Comparison of ENCODE assay signal across 14 mouse cellular contexts in the genomic region with DNA sequence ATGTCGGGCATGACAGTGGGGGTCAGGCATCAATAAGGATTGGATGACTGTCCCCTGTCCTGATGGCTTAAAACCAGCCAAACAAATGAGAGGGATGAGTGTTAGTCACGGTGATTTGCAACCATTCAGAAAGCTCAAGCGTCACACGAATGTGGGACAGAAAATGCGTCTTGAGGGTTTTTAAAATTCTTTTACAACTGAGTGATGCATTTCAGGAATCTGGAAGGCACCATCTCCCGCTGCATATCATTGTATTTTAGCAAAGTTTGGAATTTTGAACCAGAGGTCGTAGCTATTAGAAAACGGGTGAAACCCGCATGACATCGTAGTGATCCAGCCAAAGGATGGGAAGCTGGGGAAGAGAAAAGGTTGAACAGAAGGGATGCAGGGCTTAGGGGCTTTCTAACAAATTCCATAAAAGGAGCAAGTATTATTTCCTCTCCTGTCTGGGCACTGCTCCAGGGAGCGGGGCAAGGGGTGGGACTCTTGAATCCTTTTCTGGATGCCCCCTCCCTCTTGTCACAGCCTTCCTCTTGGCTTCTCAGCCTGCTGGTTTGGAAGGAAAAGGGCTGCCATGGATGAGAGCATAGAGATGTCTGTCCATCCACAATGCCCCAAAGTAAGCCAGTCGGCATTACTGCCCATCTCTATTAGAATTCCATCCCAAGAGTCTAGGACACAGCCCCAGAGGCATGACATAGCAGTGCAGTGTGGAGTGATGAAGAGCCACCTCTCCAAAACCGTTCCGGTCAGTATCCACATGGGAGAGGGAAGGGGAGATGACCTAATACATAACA.
DNase-seq lines count a peak whose midpoint lies in the region; ATAC-seq and TF ChIP-seq lines count a peak whose summit lies in the region.
"Had no signal": no experiment of that assay in that cellular context is flagged by ENCODE, and none has a peak within 500 bp of the region (broad histone marks: within the 10 kb centered on the region; RNA-seq: fewer than 3 reads in every experiment).

No protein-coding gene starts in this region.

- no peak overlapping the region for H3K27ac ChIP-seq in kidney, postnatal 0 days
- H3K27ac ChIP-seq in neural tube, embryonic 15.5 days (replicated peaks) = no peak overlapping the region
- H3K27ac ChIP-seq: forebrain, embryonic 12.5 days; intestine, embryonic 15.5 days; liver, embryonic 15.5 days had no signal

- no peak for ATAC-seq in kidney, postnatal 0 days (replicated peaks; ENCODE audit: low FRiP score, low read depth)
- ATAC-seq in neural tube, embryonic 15.5 days (ENCODE audit: low FRiP score) = peak; percentile 11; the same call in 1 of the 2 replicates
- ATAC-seq: intestine, embryonic 15.5 days had no signal

- no peak overlapping the region for H3K4me3 ChIP-seq in kidney, postnatal 0 days (replicated peaks; ENCODE audit: low read depth, low read length)
- no peak overlapping the region for H3K4me3 ChIP-seq in neural tube, embryonic 15.5 days (replicated peaks)
- H3K4me3 ChIP-seq: forebrain, embryonic 12.5 days; intestine, embryonic 15.5 days; liver, embryonic 15.5 days had no signal

- no peak for TF ChIP-seq CTCF in kidney, postnatal 0 days (IDR thresholded peaks at IDR 0.05; ENCODE audit: low read depth)

- H3K4me1 ChIP-seq in kidney, postnatal 0 days (replicated peaks; ENCODE audit: insufficient read depth, low read length) = 0 out of 2 replicates have a peak, but pooled peaks cover 25% of the 10 kb centered on the region
- peaks cover 13% of the 10 kb centered on the region for H3K4me1 ChIP-seq in neural tube, embryonic 15.5 days
- H3K4me1 ChIP-seq: liver, embryonic 15.5 days had no signal

- H3K9me3 ChIP-seq in kidney, postnatal 0 days (replicated peaks; ENCODE audit: low read length) = no peaks in the 10 kb centered on the region
- no peaks in the 10 kb centered on the region for H3K9me3 ChIP-seq in neural tube, embryonic 15.5 days (replicated peaks)
- H3K9me3 ChIP-seq: forebrain, embryonic 12.5 days; intestine, embryonic 15.5 days; liver, embryonic 15.5 days had no signal

- WGBS in kidney, postnatal 0 days = 79% methylated on average over 14 of the region's 14 CpGs
- WGBS in neural tube, embryonic 15.5 days = 59% methylated on average over 14 of the region's 14 CpGs

- no peak overlapping the region for H3K9ac ChIP-seq in kidney, postnatal 0 days (ENCODE audit: low read depth, low read length)
- no peak overlapping the region for H3K9ac ChIP-seq in neural tube, embryonic 15.5 days (replicated peaks)
- H3K9ac ChIP-seq: forebrain, embryonic 12.5 days; intestine, embryonic 15.5 days; liver, embryonic 15.5 days had no signal

- no peaks in the 10 kb centered on the region for H3K27me3 ChIP-seq in kidney, postnatal 0 days (ENCODE audit: insufficient read depth, low read length)
- H3K27me3 ChIP-seq in neural tube, embryonic 15.5 days (replicated peaks) = no peaks in the 10 kb centered on the region
- H3K27me3 ChIP-seq: forebrain, embryonic 12.5 days; intestine, embryonic 15.5 days; liver, embryonic 15.5 days had no signal

- H3K36me3 ChIP-seq in kidney, postnatal 0 days (ENCODE audit: insufficient read depth, low read length) = no peaks in the 10 kb centered on the region
- H3K36me3 ChIP-seq in neural tube, embryonic 15.5 days = no peaks in the 10 kb centered on the region
- H3K36me3 ChIP-seq: forebrain, embryonic 12.5 days; intestine, embryonic 15.5 days; liver, embryonic 15.5 days had no signal

- DNase-seq in cerebellum, postnatal 14 days = peak; percentile 11 to 12
- DNase-seq in cerebellum, adult 11 months = no peak
- DNase-seq in kidney, postnatal 0 days (ENCODE audit: low spot score) = peak; percentile 40
- DNase-seq in kidney, adult 18-20 months = no peak
- DNase-seq in neural tube, embryonic 10.5 days (ENCODE audit: extremely low spot score, low spot score) = no peak
- no peak for DNase-seq in right cerebral cortex, postnatal 36 days (ENCODE audit: low spot score in 2 of 2)
- no peak for DNase-seq in adrenal gland, adult 8-10 months
- DNase-seq: cerebellum, adult 8-10 months; heart, postnatal 14 days; layer of hippocampus, postnatal 36 days had no signal

- H3K4me2 ChIP-seq in kidney, postnatal 0 days (ENCODE audit: low read length) = no peak overlapping the region
- no peak overlapping the region for H3K4me2 ChIP-seq in neural tube, embryonic 15.5 days
- H3K4me2 ChIP-seq: forebrain, embryonic 12.5 days; intestine, embryonic 15.5 days; liver, embryonic 15.5 days had no signal

Comparison
In these comparisons a context has a peak if more than half of its experiments do, and no peak if none do; other contexts are left out.
1. DNase-seq: peak in cerebellum, postnatal 14 days (2 of 2) and kidney, postnatal 0 days (single experiment); none in cerebellum, adult 11 months (single experiment), kidney, adult 18-20 months (single experiment), neural tube, embryonic 10.5 days (single experiment), right cerebral cortex, postnatal 36 days (0 of 2) and adrenal gland, adult 8-10 months (single experiment).